Mouse (Mus musculus) G1E (cell line): ENCODE data around the gene Nlgn1. TPM values are rescaled to one million over a fixed set of nuclear protein-coding genes. Genes with fewer than 3 reads are reported as not detected.
A peak's percentile ranks its signal among the peaks of the same experiment; 100 is the strongest.

Experiments used
- ATAC-seq: 2 replicates; pipeline ENCODE4 v1.8.0; 2016; ENCODE audit warnings: mild to moderate bottlenecking; ENCODE audit not compliant: insufficient number of reproducible peaks, poor library complexity, low FRiP score, severe bottlenecking; ENCODE audit errors: extremely low read depth
- DNase-seq: peaks from one replicate; pipeline ENCODE4 v3.0.0; 2012; ENCODE audit warnings: low spot score
- H3K27me3 ChIP-seq: 2 replicates; pipeline ENCODE4 v1.6.1; 2012; ENCODE audit warnings: mild to moderate bottlenecking, low read length, inconsistent platforms; ENCODE audit not compliant: insufficient read depth
- H3K36me3 ChIP-seq: replicated peaks from 2 replicates; pipeline ENCODE3; 2012; ENCODE audit warnings: mild to moderate bottlenecking, inconsistent platforms
- H3K4me1 ChIP-seq: 2 replicates; pipeline ENCODE4 v1.6.1; 2012; ENCODE audit warnings: low read depth, low read length, inconsistent platforms, mixed read lengths; ENCODE audit not compliant: insufficient read depth
- H3K4me3 ChIP-seq: 2 replicates; pipeline ENCODE4 v1.5.1; 2012; ENCODE audit warnings: low read depth, mild to moderate bottlenecking, inconsistent platforms, low read length, moderate library complexity, mixed read lengths
- H3K9me3 ChIP-seq: replicated peaks from 2 replicates; pipeline ENCODE4 v1.6.1; 2012; ENCODE audit warnings: inconsistent platforms
- CTCF ChIP-seq: IDR thresholded peaks from 2 replicates; pipeline ENCODE4 v1.5.1; 2012; ENCODE audit warnings: low read depth, low read length, inconsistent platforms, mixed read lengths
- GATA1 ChIP-seq: IDR thresholded peaks from 2 replicates; pipeline ENCODE4 v1.6.1; 2012; ENCODE audit warnings: borderline replicate concordance, low read length, inconsistent platforms, mixed read lengths
- GATA2 ChIP-seq: IDR thresholded peaks from 2 replicates; pipeline ENCODE4 v1.6.1; 2012; ENCODE audit warnings: low read depth, low read length, inconsistent platforms, borderline replicate concordance
- POLR2AphosphoS5 ChIP-seq: IDR thresholded peaks from 2 replicates; pipeline ENCODE4 v1.6.1; 2012; ENCODE audit warnings: low read depth, low read length, inconsistent platforms; ENCODE audit not compliant: insufficient replicate concordance
- TAL1 ChIP-seq: conservative IDR thresholded peaks from 2 replicates; pipeline ENCODE4 v1.6.1; 2012; ENCODE audit warnings: low read depth, low read length, inconsistent platforms, mixed read lengths
- polyA plus RNA-seq: library from polyadenylated mRNA; stranded (reverse); fragments of >175 nt; gene quantifications from 2 replicates; pipeline ENCODE4 v1.2.3, GENCODE M21; 2012
- total RNA-seq, 2 experiments: library from RNA; stranded (forward) in 1 of 2; stranded (reverse) in 1 of 2; fragments of 200-1000 nt in 1 of 2; fragments of >200 nt in 1 of 2; fragmentation: Nextera tagmentation in 1 of 2; gene quantifications; 2 replicates each; pipeline ENCODE4 v1.2.3; 2014 to 2017

Gene Nlgn1
- total and polyA plus RNA-seq, 3 experiments, result 0.11 TPM; not detected in 2

- TF ChIP-seq TAL1, result no peak
- TF ChIP-seq POLR2AphosphoS5, result no peak
- no peak for TF ChIP-seq GATA2
- DNase-seq (no peak), ATAC-seq (no peak)
- Histone ChIP-seq H3K27me3 (peaks cover 14% of the 10 kb centered on the region), H3K4me3 (no peak overlapping the region), H3K36me3 (no peaks in the 10 kb centered on the region), H3K4me1 (no peaks in the 10 kb centered on the region), H3K9me3 (no peaks in the 10 kb centered on the region)
These were observed 202.8 kb downstream of the Nlgn1 start for GRCm38 (mm10) chr3:26129455-26129854.

GRCm38 (mm10) chr3:26117071-26117470, 215.2 kb downstream of the Nlgn1 start:
- H3K4me1 ChIP-seq, result no peaks in the 10 kb centered on the region
- no peak for ATAC-seq
- DNase-seq, result no peak
- no peak overlapping the region for H3K4me3 ChIP-seq
- H3K36me3 ChIP-seq, result no peaks in the 10 kb centered on the region
- no peak for TF ChIP-seq TAL1
- no peak for TF ChIP-seq CTCF
- TF ChIP-seq GATA2, result no peak
- no peak for TF ChIP-seq POLR2AphosphoS5
- no peak for TF ChIP-seq GATA1
- no peaks in the 10 kb centered on the region for H3K27me3 ChIP-seq
- H3K9me3 ChIP-seq, result no peaks in the 10 kb centered on the region

DNA sequence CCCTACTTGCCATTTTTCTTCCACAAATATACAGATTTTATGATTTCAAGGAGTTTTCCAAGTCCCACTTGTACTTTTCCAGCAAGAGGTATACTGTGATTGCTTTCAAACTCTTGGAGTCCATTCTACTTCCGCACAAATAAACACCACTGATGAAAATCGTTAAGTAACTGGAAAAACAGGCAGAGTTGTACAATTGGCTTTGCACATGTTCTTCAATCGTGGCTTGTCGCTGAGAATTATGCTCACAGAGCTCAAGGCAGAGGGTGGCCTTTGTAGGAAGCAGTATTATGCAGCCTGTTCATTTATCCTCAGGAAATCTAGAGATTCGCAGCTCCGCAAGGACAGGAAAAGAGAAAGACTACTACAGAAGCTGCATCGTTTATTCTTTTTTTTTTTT, 225.9 kb downstream of the Nlgn1 start:
- TF ChIP-seq POLR2AphosphoS5 (no peak), GATA1 (no peak), GATA2 (no peak), CTCF (no peak), TAL1 (no peak)
- Histone ChIP-seq H3K4me3 (no peak overlapping the region), H3K27me3 (0 out of 2 replicates have a peak, but pooled peaks cover 2% of the 10 kb centered on the region), H3K36me3 (no peaks in the 10 kb centered on the region), H3K9me3 (no peaks in the 10 kb centered on the region), H3K4me1 (no peaks in the 10 kb centered on the region)
- DNase-seq (no peak), ATAC-seq (no peak)

GRCm38 (mm10) chr3:26105528-26105927, 226.7 kb downstream of the Nlgn1 start:
- Histone ChIP-seq H3K36me3 (no peaks in the 10 kb centered on the region), H3K9me3 (no peaks in the 10 kb centered on the region), H3K27me3 (0 out of 2 replicates have a peak, but pooled peaks cover 3% of the 10 kb centered on the region), H3K4me3 (no peak overlapping the region), H3K4me1 (no peaks in the 10 kb centered on the region)
- TF ChIP-seq TAL1 (no peak), GATA1 (no peak), POLR2AphosphoS5 (no peak), GATA2 (no peak), CTCF (no peak)
- DNase-seq (no peak), ATAC-seq (no peak)

DNA sequence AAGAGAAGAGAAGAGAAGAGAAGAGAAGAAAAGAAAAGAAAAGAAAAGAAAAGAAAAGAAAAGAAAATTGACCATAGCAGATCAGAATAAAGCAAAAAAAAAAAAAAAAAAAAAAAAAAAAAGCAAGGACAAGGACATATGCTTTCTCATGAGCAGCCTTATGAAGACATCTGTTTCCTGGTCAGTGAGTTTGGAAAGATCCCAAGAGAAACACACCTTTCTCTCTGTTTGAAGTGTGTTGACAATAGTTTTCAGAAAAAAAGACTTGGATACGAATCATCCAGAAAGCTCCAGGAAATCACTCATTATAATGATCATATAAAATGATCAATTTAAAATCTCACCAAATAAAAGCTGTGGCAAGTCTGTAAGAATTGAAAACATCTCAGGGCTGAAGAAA, 230.0 kb downstream of the Nlgn1 start:
- Histone ChIP-seq H3K4me3 (no peak overlapping the region), H3K36me3 (no peaks in the 10 kb centered on the region), H3K27me3 (0 out of 2 replicates have a peak, but pooled peaks cover 7% of the 10 kb centered on the region), H3K4me1 (no peaks in the 10 kb centered on the region), H3K9me3 (no peaks in the 10 kb centered on the region)
- ATAC-seq, result no peak
- no peak for DNase-seq
- no peak for TF ChIP-seq GATA2
- TF ChIP-seq GATA1, result no peak
- TF ChIP-seq CTCF, result no peak
- TF ChIP-seq TAL1, result no peak
- TF ChIP-seq POLR2AphosphoS5, result no peak

DNA sequence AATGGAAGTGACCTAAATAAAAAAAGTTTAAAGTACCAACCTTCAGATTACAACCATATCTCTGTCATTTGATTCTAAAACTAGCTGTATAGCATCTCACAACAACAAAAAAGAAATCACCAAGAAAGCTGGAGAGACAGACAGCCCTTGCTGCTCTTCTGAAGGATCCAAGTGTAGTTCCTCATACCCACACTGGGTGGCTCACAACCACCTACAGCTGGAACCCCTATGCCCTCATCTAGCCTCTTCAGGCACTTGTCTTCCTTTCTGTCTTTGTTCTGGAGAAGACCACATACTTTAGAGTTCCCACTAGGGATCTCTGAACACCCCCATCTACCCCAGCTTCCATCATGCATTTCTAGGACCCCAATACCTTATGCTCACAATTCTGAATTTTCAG, 236.7 kb downstream of the Nlgn1 start:
- Histone ChIP-seq H3K9me3 (no peaks in the 10 kb centered on the region), H3K4me3 (no peak overlapping the region), H3K36me3 (no peaks in the 10 kb centered on the region), H3K4me1 (no peaks in the 10 kb centered on the region), H3K27me3 (peaks cover 9% of the 10 kb centered on the region; the same call in 1 of the 2 replicates)
- DNase-seq, result peak; percentile 4
- TF ChIP-seq TAL1 (no peak), CTCF (0 out of 2 replicates have a peak, but pooled peaks have one; percentile 26), GATA1 (no peak)
- ATAC-seq, result peak; percentile 49; the same call in 1 of the 2 replicates

DNA sequence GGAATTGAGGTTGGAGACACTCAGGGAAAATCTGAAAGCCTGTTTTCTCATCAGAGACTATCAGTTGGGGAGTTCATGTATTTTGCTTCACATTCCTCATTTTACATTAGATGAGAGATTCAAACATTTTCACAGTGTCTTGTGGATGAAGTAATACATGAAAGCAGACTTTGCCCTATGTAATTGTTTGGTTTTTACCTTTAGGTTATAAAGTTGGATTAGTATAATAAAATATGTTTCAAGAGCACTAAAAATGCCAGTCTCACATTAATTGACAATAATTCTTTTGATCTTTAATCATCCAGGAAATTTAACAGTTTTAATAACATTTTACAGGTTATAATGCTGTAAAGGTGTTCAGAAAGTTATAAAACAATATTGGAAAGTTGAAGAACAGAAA, 262.9 kb downstream of the Nlgn1 start:
- DNase-seq, result no peak
- H3K4me1 ChIP-seq, result no peaks in the 10 kb centered on the region
- no peaks in the 10 kb centered on the region for H3K9me3 ChIP-seq
- no peak overlapping the region for H3K4me3 ChIP-seq
- no peak for ATAC-seq
- 0 out of 2 replicates have a peak, but pooled peaks cover 2% of the 10 kb centered on the region for H3K27me3 ChIP-seq
- no peaks in the 10 kb centered on the region for H3K36me3 ChIP-seq
- TF ChIP-seq GATA1, result no peak
- TF ChIP-seq GATA2, result no peak
- no peak for TF ChIP-seq POLR2AphosphoS5
- no peak for TF ChIP-seq CTCF
- TF ChIP-seq TAL1, result no peak
